ENCODE assay signal across 30 mouse cellular contexts in genomic region chr2:11699905-11700304, GRCm38 (mm10). TPM values are rescaled to one million over a fixed set of nuclear protein-coding genes. Genes with fewer than 3 reads are reported as not detected.
DNase-seq lines count a peak whose midpoint lies in the region; ATAC-seq lines count a peak whose summit lies in the region.
"Had no signal": no experiment of that assay in that cellular context is flagged by ENCODE, and none has a peak within 500 bp of the region (broad histone marks: within the 10 kb centered on the region; RNA-seq: fewer than 3 reads in every experiment).

No protein-coding gene starts in this region.

- no peak overlapping the region for H3K4me2 ChIP-seq in midbrain, embryonic 14.5 days (ENCODE audit: low read length)
- no peak overlapping the region for H3K4me2 ChIP-seq in midbrain, embryonic 15.5 days
- no peak overlapping the region for H3K4me2 ChIP-seq in forebrain, embryonic 11.5 days (ENCODE audit: low read depth, low read length, severe bottlenecking)
- H3K4me2 ChIP-seq: heart, embryonic 11.5 days; heart, embryonic 15.5 days; hindbrain, embryonic 13.5 days had no signal

- H3K9me3 ChIP-seq in midbrain, embryonic 14.5 days (ENCODE audit: control insufficient read depth, low read length), result no peaks in the 10 kb centered on the region
- no peaks in the 10 kb centered on the region for H3K9me3 ChIP-seq in midbrain, embryonic 15.5 days
- H3K9me3 ChIP-seq in forebrain, embryonic 11.5 days (ENCODE audit: control insufficient read depth, low read length), result no peaks in the 10 kb centered on the region
- H3K9me3 ChIP-seq: forebrain, embryonic 10.5 days; heart, embryonic 15.5 days; hindbrain, embryonic 10.5 days; hindbrain, embryonic 13.5 days had no signal

- H3K4me3 ChIP-seq in midbrain, embryonic 14.5 days (replicated peaks; ENCODE audit: low read depth, low read length), result no peak overlapping the region
- H3K4me3 ChIP-seq in midbrain, embryonic 15.5 days, result no peak overlapping the region
- no peak overlapping the region for H3K4me3 ChIP-seq in forebrain, embryonic 11.5 days (ENCODE audit: low read depth, low read length)
- H3K4me3 ChIP-seq: forebrain, embryonic 10.5 days; heart, embryonic 15.5 days; hindbrain, embryonic 10.5 days; hindbrain, embryonic 13.5 days had no signal

- no peaks in the 10 kb centered on the region; the same call in 1 of the 2 replicates for H3K27me3 ChIP-seq in midbrain, embryonic 14.5 days (ENCODE audit: control insufficient read depth, insufficient read depth, low read length)
- H3K27me3 ChIP-seq in midbrain, embryonic 15.5 days (replicated peaks), result no peaks in the 10 kb centered on the region
- no peaks in the 10 kb centered on the region for H3K27me3 ChIP-seq in forebrain, embryonic 11.5 days (ENCODE audit: control insufficient read depth, insufficient read depth, low read length)
- H3K27me3 ChIP-seq: heart, embryonic 15.5 days had no signal

- H3K36me3 ChIP-seq in midbrain, embryonic 14.5 days (ENCODE audit: control insufficient read depth, insufficient read depth, low read length), result no peaks in the 10 kb centered on the region
- no peaks in the 10 kb centered on the region for H3K36me3 ChIP-seq in midbrain, embryonic 15.5 days (replicated peaks)
- H3K36me3 ChIP-seq in forebrain, embryonic 11.5 days (ENCODE audit: control insufficient read depth, insufficient read depth, low read length), result no peaks in the 10 kb centered on the region
- H3K36me3 ChIP-seq: forebrain, embryonic 10.5 days; heart, embryonic 15.5 days; hindbrain, embryonic 10.5 days; hindbrain, embryonic 13.5 days had no signal

- H3K27ac ChIP-seq in midbrain, embryonic 14.5 days (replicated peaks; ENCODE audit: low read depth, low read length), result no peak overlapping the region
- H3K27ac ChIP-seq in midbrain, embryonic 15.5 days, result no peak overlapping the region
- H3K27ac ChIP-seq in forebrain, embryonic 11.5 days (ENCODE audit: low read depth, low read length), result no peak overlapping the region
- H3K27ac ChIP-seq: forebrain, embryonic 10.5 days; heart, embryonic 15.5 days; hindbrain, embryonic 10.5 days; hindbrain, embryonic 13.5 days had no signal

- WGBS in midbrain, embryonic 14.5 days, result 88% methylated on average over 2 of the region's 2 CpGs
- 86% methylated on average over 2 of the region's 2 CpGs for WGBS in midbrain, embryonic 15.5 days
- WGBS in forebrain, embryonic 11.5 days, result 81% methylated on average over 2 of the region's 2 CpGs

- no peak for ATAC-seq in CD4-positive, CD25-positive, alpha-beta regulatory T cell, adult 4 months
- ATAC-seq in midbrain, embryonic 14.5 days (ENCODE audit: low FRiP score, low TSS enrichment), result peak; percentile 20; the same call in 1 of the 2 replicates
- ATAC-seq in midbrain, embryonic 15.5 days (replicated peaks), result no peak
- no peak for ATAC-seq in megakaryocyte-erythroid progenitor cell, adult 5-6 weeks (replicated peaks; ENCODE audit: low FRiP score, low TSS enrichment, poor library complexity, severe bottlenecking)
- no peak for ATAC-seq in forebrain, embryonic 11.5 days (replicated peaks; ENCODE audit: low FRiP score)
- ATAC-seq: forebrain, embryonic 14.5 days; forebrain, postnatal 0 days; hindbrain, embryonic 16.5 days; inflammation-experienced regulatory T-cells, adult 6 months had no signal

- H3K9ac ChIP-seq in midbrain, embryonic 14.5 days (replicated peaks; ENCODE audit: low read length), result no peak overlapping the region
- no peak overlapping the region for H3K9ac ChIP-seq in midbrain, embryonic 15.5 days
- H3K9ac ChIP-seq in forebrain, embryonic 11.5 days (ENCODE audit: low read length), result no peak overlapping the region
- H3K9ac ChIP-seq: forebrain, postnatal 0 days; heart, embryonic 15.5 days; hindbrain, embryonic 13.5 days had no signal

- DNase-seq in CD4-positive, CD25-positive, alpha-beta regulatory T cell, adult 2 months (ENCODE audit: low read depth, low spot score), result peak; percentile 12
- DNase-seq in midbrain, embryonic 14.5 days, result no peak
- peak; percentile 48 for DNase-seq in ZHBTc4 (ENCODE audit: low read depth, low spot score)
- no peak for DNase-seq in frontal cortex, postnatal 10 days (ENCODE audit: low spot score in 2 of 2)
- DNase-seq in forebrain, embryonic 11.5 days (ENCODE audit: low spot score), result no peak
- DNase-seq: adrenal gland, postnatal 10 days; adrenal gland, postnatal 36 days; cerebellum, adult 18-20 months; cerebellum, adult 9-10 months; cerebellum, postnatal 14 days; forebrain, postnatal 0 days; gastrocnemius, postnatal 10 days; gastrocnemius, postnatal 36 days; heart, postnatal 10 days; heart, postnatal 36 days had no signal

- H3K4me1 ChIP-seq in midbrain, embryonic 14.5 days (ENCODE audit: control insufficient read depth, insufficient read depth, low read length), result no peaks in the 10 kb centered on the region
- H3K4me1 ChIP-seq in midbrain, embryonic 15.5 days, result no peaks in the 10 kb centered on the region
- H3K4me1 ChIP-seq in forebrain, embryonic 11.5 days (replicated peaks; ENCODE audit: control insufficient read depth, insufficient read depth, low read length), result no peaks in the 10 kb centered on the region
- H3K4me1 ChIP-seq: hindbrain, embryonic 13.5 days had no signal

RNA-seq across cellular contexts. Expression of gene Il15ra, which starts 5.2 kb away (rescaled TPM):
- 10 to 100 TPM; 24.0 to 33.6 TPM for polyA plus RNA-seq in CD4-positive, CD25-positive, alpha-beta regulatory T cell, adult 4 months (2017; shearing (Covaris generic))
- polyA plus RNA-seq in midbrain, embryonic 14.5 days (2014; fragmentation: Nextera tagmentation; extraction: Ambion mirVana), result 0.62 and 0.64 TPM in 2 replicates
- polyA plus RNA-seq in midbrain, embryonic 15.5 days (2015; fragmentation: Nextera tagmentation; extraction: Ambion mirVana), result 0.59 and 1.3 TPM in 2 replicates
- 10.7 and 12.3 TPM in 2 replicates for total RNA-seq in megakaryocyte-erythroid progenitor cell, adult 5-6 weeks (2014; fragmentation: Nextera tagmentation)
- 9.4 and 12.0 TPM in 2 replicates for total RNA-seq in megakaryocyte-erythroid progenitor cell, adult 5-6 weeks (2017)
- 0.13 and 0.25 TPM in 2 replicates for polyA plus RNA-seq in forebrain, embryonic 11.5 days (2014; fragmentation: Nextera tagmentation; extraction: Ambion mirVana)

RNA-seq across cellular contexts. Expression of gene Il2ra, which starts 57.3 kb away (rescaled TPM):
- 100 to 1,000 TPM; 347 to 420 TPM for polyA plus RNA-seq in CD4-positive, CD25-positive, alpha-beta regulatory T cell, adult 4 months (2017; shearing (Covaris generic))
- polyA plus RNA-seq in midbrain, embryonic 14.5 days (2014; fragmentation: Nextera tagmentation; extraction: Ambion mirVana), result not detected in 2 replicates
- polyA plus RNA-seq in midbrain, embryonic 15.5 days (2015; fragmentation: Nextera tagmentation; extraction: Ambion mirVana), result 0.04 TPM in 1 of 2 replicates, not detected in the other
- 0.17 TPM in 1 of 2 replicates, not detected in the other for total RNA-seq in megakaryocyte-erythroid progenitor cell, adult 5-6 weeks (2014; fragmentation: Nextera tagmentation)
- not detected in 2 replicates for total RNA-seq in megakaryocyte-erythroid progenitor cell, adult 5-6 weeks (2017)
- not detected in 2 replicates for polyA plus RNA-seq in forebrain, embryonic 11.5 days (2014; fragmentation: Nextera tagmentation; extraction: Ambion mirVana)
- total RNA-seq: forebrain, postnatal 0 days; granulocyte monocyte progenitor cell, adult 5-6 weeks; MEL had no signal
- polyA plus RNA-seq: embryonic facial prominence, embryonic 11.5 days; embryonic facial prominence, embryonic 14.5 days; forebrain, embryonic 10.5 days; forebrain, embryonic 14.5 days; forebrain, postnatal 0 days; heart, embryonic 11.5 days; hindbrain, embryonic 10.5 days had no signal

Comparison
In these comparisons a context has a peak if more than half of its experiments do, and no peak if none do; other contexts are left out.
1. DNase-seq: peak in CD4-positive, CD25-positive, alpha-beta regulatory T cell, adult 2 months (single experiment) and ZHBTc4 (single experiment); none in midbrain, embryonic 14.5 days (single experiment), frontal cortex, postnatal 10 days (0 of 2) and forebrain, embryonic 11.5 days (single experiment).
2. RNA of gene Il15ra, which starts 5.2 kb away (polyA plus RNA-seq): 24.0 to 33.6 TPM in CD4-positive, CD25-positive, alpha-beta regulatory T cell, adult 4 months; 0.62 to 0.64 TPM in midbrain, embryonic 14.5 days, 0.59 to 1.3 TPM in midbrain, embryonic 15.5 days and 0.13 to 0.25 TPM in forebrain, embryonic 11.5 days; every median in the first group is over 10 times any median in the second.
3. RNA of gene Il2ra, which starts 57.3 kb away (polyA plus RNA-seq): 347 to 420 TPM in CD4-positive, CD25-positive, alpha-beta regulatory T cell, adult 4 months; 0.04 TPM in midbrain, embryonic 15.5 days, not detected in forebrain, embryonic 11.5 days and not detected in midbrain, embryonic 14.5 days; every median in the first group is over 100 times any median in the second.